Mouse (Mus musculus) gastrocnemius, postnatal 14 days (tissue): ENCODE results near the gene Zbtb20. TPM values are rescaled to one million over a fixed set of nuclear protein-coding genes. Genes with fewer than 3 reads are reported as not detected.

ENCODE experiments used
- DNase-seq: peaks from one replicate; pipeline ENCODE4 v3.0.0; 2021; ENCODE audit warnings: mixed read lengths
- intact Hi-C: fragments of 180-260 bp; cut with DNase I; formaldehyde crosslinking; loops from one replicate; pipeline ENCODE4 v1.15.1; 2025; ENCODE audit warnings: low total_unique reads
- total RNA-seq, 2 experiments: library from RNA; stranded (reverse); gene quantifications; 2 replicates each; pipeline ENCODE4 v1.2.3; 2021

The Zbtb20 gene
- total RNA-seq, 2 experiments from 2014 or later, result 103 to 113 TPM

DNA sequence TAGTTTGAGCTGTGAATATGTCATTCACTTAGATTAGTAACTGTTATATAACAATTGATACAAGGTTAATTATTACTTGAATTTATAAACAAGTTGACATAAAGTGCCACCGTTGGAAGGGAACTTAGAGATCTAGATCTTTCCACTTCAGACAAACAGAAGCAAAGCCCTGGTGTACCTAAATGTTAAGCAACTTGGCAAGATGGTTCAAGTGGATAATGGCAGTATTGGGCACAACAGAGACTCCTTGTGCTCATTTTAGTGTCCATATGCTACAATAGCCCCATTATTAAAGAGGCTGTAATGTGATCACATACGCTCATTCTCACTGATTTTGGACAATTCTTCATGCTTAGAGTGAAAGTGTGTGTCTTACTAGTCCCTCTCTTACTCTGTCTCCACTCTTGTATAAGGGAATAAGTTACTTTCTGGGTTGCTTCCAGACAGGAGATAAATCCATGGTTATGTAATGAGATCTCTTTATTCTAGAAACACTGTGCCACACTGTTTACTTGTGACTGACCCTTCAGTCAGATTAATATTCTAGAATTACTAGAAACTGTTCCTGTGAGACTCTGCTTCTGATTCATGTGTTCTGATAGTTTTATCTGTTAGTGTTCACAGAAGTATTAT, 293.7 kb downstream of the Zbtb20 start:
- DNase-seq, result no peak
- intact Hi-C loops, result loop anchor here (10.0 kb wide), 1 partner anchor 335 kb away; no protein-coding TSS in a partner anchor

DNA sequence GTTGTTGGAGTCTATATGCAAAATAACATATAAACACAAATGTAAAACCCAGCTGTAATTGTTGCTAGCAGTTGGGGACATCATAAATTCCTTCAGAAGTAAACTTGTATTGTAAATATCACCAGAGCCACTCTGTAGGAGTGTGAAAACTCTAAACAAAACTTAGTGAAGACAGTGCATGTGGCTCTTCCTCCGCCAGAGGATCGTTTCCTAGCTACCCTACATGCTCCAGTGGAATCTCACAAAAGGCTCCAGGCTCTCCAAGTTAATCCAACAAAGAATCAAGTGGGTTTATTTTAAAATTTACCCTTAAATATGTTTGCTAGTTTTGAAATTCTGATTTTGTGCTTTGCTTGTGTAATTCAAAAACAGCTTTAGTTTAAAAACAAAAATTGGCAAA, 296.5 kb downstream of the Zbtb20 start:
- DNase-seq, result no peak
- intact Hi-C loops, result no loop called here

DNA sequence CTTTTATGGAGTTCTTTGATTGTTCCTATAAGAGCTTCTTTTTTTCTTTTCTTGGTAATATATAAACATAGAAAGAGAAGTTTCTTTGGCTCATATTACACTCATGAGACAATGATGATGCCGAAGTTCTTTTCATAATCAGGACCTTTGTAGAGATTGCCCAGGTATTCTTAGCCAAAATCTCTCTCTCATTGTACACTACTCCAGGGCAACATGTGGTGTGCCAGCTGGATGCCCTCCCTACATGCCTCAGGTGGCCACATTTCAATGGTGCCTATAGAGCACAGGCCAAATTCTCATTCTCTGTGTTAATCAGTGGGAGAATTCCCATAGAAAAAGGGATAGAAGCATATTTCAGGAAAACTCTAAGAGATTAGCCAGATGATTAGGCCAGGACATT, 297.2 kb downstream of the Zbtb20 start:
- intact Hi-C loops, result no loop called here
- DNase-seq, result no peak

GRCm38 (mm10) chr16:43174815-43175214, 299.1 kb downstream of the Zbtb20 start:
- intact Hi-C loops, result no loop called here
- DNase-seq, result no peak

GRCm38 (mm10) chr16:43181038-43181437, 305.4 kb downstream of the Zbtb20 start:
- intact Hi-C loops, result no loop called here
- no peak for DNase-seq

DNA sequence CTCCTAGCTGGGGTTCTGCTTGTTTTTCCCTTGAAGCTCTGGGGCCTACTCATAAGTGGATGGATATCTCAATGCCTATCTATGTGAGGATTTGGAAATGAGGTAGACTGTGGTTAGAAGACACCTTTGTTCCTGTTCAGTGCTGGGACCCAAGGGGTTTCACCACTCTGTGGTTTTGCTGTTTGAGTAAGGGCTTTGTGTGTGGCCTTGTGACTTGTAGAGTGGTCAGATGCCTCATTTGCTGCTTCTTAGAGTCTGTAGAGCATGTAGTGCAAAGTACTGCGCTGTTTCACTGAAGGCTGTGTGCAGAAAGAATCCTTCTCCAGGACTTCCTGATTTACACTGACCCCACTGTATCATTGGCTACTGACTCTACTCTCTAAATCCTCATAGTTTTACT, 314.7 kb downstream of the Zbtb20 start:
- intact Hi-C loops, result no loop called here
- DNase-seq, result no peak

DNA sequence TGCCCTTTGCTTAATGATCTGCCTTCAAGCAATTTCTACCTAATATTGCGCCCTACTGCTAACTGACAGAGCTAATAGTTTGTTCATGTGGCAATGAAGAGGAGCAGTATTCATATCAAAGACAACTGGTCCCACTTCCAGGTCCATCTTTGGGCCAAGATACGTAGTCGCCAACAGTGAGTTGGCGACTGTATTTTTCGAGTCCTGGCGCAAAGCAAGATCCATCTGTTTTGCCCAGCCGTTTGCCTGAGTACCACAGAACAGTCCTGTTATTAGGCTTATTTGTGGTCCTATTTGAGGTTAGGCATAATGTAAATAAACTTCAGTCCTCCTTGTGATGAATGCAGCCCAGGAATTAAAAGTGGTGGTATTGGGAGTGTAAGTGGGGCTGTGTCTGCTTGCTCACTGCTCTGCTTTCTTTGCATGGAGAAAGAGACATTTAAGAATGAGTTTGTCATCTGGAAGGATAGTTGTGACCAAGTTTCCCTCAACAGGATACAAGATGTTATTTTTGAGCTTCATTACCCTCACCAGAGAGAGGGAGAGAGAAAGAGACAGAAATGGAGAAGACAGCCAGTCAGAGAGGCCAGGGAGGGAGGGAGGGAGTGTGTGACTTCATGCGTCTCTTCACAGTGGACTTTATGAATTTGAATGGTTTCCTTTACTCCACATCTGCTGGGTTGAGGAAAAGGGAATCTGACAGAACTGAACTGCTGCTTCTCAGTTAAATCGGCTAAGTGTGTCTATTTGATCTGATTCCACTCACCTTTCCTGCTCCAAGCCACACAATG, 315.6 kb downstream of the Zbtb20 start:
- no peak for DNase-seq
- intact Hi-C loops, result no loop called here

GRCm38 (mm10) chr16:43193631-43194239, 318.1 kb downstream of the Zbtb20 start:
- intact Hi-C loops, result no loop called here
- no peak for DNase-seq

DNA sequence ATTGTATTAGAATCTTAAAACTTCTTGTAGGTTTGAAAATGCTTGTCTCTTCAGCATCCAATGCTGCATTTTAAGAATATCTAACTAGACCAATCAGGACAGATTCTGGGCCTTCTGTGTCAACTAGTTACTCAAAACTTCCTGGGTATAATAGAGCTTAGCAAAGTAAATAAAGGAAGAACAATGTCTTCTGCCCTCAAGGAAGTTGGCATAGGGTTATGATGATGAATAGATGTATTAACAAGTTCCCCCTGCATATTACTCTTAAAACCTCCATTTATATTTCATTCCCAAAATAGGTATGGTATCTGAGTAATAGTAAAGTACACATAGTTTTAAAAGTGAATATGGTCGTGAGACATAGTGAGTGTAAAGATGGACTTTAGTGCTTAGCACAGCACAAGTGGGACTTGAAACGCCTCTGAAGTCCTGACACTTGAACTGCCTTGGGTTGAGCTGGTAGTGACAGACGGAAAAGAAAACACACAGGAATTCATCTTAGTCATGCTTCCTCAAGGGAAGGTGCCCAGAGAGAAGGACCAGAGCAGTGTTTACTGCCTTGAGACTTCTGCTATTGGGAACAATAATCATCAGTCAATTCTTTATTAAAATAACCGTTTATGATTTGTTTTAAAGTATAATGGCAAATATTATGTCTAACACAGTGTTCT, 341.8 kb downstream of the Zbtb20 start:
- no peak for DNase-seq
- intact Hi-C loops, result no loop called here

GRCm38 (mm10) chr16:43219367-43219766, 343.7 kb downstream of the Zbtb20 start:
- intact Hi-C loops, result no loop called here
- no peak for DNase-seq

DNA sequence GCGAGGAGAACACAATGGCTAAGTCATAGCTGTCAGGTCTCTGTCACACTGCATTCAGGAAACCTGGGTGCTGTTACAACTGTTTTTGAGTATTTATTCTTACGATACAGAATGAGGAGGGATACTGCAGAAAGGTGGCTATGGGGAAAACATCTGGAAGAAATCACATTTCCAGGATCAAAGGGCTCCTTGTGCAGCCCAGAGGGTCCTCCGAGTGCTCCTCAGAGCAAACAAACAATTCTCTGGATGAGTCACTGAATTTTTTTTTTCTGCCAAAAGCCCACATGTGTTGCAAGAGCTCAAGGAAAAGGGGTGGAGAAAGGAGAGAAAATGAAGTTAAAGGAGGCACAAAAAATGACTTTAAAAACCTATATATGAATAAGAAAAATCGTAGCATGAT, 345.6 kb downstream of the Zbtb20 start:
- no peak for DNase-seq
- intact Hi-C loops, result no loop called here

DNA sequence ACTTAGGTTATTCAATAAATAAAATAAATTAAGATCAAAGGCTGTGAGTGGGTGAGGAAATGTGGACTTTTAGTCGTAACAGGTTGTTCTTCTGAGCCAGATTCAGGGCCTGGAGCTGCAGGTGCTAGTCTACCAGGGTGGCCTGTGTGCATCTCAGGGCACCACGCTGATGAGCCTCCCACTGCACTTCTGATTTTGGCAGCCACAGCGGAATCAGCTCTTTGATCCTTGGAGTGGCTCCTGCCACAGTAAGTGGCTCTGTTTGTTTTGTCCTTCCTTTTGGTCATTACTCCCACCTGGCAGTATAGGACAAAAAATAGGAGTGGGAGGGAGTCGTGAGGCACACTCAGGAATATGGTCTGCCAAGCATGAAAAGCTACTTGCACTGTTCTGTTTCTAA, 354.6 kb downstream of the Zbtb20 start:
- intact Hi-C loops, result no loop called here
- no peak for DNase-seq

DNA sequence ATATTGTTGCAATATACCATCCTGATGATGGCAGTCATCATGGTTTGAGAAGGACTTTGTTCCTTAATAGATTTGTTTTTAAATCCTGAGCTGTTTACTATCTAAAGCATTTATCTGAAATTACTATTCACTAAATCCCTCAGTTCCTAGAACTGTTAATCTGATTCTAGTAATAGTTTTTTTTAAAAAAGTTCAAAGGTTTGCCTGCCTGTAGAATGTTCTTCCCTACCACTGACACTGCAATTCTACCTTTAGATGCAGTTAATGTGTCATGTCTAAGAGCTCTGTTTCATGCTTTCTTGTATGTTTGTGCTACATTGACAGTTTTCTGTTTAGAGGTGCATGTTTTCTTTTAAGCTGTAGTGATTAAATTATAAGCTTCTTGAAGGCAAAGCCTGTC, 358.6 kb downstream of the Zbtb20 start:
- no peak for DNase-seq
- intact Hi-C loops, result no loop called here

DNA sequence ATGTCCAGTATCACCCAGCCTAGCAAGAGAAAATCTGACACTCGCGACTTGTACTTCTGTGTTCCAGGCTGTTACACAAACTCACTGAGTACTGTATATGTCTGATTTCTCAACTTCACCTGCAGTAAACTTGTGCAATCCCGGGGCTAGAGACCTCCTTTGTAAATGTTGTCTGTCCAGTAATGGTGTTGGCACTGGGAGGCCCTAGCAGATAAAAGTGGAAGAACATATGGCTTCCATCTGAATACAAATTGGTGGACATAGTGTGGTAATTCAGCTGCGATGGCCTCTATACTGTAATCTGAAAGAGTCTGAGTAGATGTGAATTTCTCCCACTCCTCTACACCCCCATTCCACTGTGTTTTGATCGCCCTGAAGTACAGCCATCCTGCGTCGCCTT, 359.6 kb downstream of the Zbtb20 start:
- intact Hi-C loops, result no loop called here
- no peak for DNase-seq

DNA sequence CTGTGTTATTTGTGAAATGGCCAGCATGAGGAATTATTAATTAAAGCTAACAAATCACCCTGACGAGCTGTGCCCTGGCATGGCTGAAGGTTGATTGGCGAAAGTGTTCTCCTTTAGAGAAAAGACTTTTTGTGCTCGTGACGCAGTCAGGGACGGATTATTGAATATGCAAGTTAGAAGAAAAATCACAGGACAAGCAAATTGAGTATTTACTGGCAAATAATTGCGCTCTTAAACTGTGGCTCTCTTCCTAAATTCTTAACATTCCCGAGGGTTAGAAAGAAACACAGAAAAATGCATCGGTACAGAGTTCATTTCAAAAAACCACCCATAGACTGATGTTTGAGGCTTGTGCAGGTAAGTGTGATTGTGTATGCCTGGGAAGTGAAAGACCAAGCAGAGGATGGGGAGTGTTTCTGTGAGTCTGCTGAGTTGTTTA, 360.1 kb downstream of the Zbtb20 start:
- DNase-seq, result no peak
- intact Hi-C loops, result no loop called here

GRCm38 (mm10) chr16:43237551-43237950, 361.9 kb downstream of the Zbtb20 start:
- intact Hi-C loops, result no loop called here
- DNase-seq, result no peak

DNA sequence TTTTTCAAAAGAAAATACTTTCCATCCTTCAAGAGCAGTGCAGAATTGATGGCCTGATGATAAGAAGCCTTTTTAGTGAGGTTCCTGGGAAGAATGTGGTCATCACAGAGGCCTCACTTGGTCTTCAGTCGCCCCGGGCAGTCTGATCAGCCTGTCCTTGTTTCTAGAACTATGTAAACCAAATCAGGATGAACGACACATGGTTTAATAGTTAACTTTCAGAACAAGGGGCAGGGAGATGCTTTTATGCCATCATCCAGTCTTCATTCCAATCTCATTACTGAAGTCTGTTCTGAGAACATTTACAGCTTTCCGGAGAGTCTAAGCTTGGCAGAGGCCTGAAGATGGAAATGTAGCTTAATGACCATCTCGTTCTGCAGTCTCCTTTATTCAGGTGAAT, 371.3 kb downstream of the Zbtb20 start:
- intact Hi-C loops, result no loop called here
- DNase-seq, result no peak

DNA sequence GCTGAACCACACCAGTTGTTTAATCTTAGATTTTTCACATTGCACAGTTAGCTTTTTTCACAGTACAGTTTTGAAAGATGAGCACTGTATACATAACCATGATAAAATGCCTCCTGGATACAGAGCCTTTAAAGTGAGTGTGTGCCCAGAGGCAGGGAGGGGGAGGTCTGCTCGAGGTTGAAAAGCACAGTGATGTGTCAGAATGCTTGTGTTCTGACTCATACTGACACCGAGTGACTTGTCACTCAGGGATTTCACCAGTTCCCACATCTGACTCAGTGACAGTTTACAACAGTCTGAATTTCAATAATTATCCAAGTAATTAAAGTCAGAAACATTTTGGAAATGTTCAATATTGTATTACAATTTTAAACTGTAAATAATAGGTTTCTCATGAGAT, 377.4 kb downstream of the Zbtb20 start:
- no peak for DNase-seq
- intact Hi-C loops, result no loop called here

- DNase-seq, result no peak
- intact Hi-C loops, result no loop called here
Measured at GRCm38 (mm10) chr16:43253746-43254145, 378.1 kb downstream of the Zbtb20 start.

DNA sequence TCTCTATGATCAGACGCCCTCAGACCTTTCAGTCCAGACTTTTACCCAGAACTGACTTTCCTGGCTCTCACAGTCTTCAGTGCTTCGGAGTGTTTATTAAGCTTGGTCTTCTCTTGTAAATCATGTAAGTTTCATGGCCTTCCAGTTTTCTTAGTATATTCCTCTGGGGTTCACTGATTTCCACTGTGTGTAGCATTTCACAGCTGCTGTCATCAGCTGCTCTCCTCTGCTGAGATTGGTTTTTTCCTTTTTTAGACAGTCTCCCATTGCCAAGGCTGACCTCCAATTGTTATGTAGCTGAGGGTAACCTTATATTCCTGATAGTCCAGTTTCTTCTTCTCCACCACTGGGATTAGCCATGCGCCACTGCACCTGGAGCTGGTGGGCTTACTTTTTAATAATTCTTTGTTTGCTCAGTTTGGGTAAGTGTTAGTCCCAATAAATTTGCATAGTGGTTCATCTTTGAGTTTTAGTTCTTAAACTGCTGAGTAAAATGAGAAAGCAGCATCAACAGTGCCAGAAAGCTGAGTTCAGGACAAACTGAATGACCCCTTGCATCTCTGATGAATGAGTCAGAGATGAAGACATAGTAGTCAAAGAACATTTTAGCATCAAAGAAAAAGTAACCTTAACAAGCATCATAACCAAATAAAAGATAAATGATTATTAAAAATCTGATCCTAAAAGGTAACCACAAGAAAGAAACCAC, 380.7 kb downstream of the Zbtb20 start:
- DNase-seq, result no peak

More for the DNA sequence above, 380.7 kb downstream of the Zbtb20 start:
- intact Hi-C loops, result no loop called here
